Mouse (Mus musculus) bone marrow macrophage, adult 2 months (primary cell): ENCODE measurements around the gene Sgip1.

Experiments
- CTCF ChIP-seq: IDR thresholded peaks from 2 replicates; pipeline ENCODE4 v1.5.1; 2012; ENCODE audit warnings: low read depth, mild to moderate bottlenecking, low read length, moderate library complexity
- POLR2A ChIP-seq: IDR thresholded peaks from 2 replicates; pipeline ENCODE4 v1.6.1; 2012; ENCODE audit warnings: mild to moderate bottlenecking, low read depth, low read length, borderline replicate concordance

DNA sequence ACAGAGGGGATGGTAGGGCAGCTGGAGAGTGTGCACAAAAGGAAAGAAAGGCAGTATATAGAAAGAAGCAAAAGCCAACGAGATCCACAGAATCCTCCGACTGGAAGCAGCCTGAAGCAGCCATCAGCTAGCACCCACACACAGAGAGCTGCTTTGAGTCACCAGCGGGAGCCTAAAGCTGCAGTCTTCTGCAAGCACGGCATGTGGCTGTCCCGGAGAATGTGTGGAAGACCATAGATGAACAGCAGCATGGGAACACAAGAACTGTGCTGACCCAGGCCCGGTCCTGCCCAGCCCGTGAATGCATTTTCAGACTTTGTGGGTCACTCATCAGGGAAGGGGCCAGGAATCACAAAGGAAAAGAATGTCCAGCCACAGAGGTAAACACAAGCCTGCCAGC, 115.0 kb downstream of the Sgip1 start:
- TF ChIP-seq POLR2A (no peak), CTCF (no peak)
